Mouse (Mus musculus): ENCODE results near the gene Cdc20b.

GRCm38 (mm10) chr13:113034950-113035421 lies at the start of gene Cdc20b:
- TF ChIP-seq CTCF (IDR thresholded peaks at IDR 0.05; ENCODE audit: low read depth), result no peak
- TF ChIP-seq EP300 (IDR thresholded peaks at IDR 0.05; ENCODE audit: low read depth), result no peak

Data from liver, postnatal 0 days (tissue).